Mouse (Mus musculus): ENCODE data around the gene Gm21836.
"Not testable (repeated sequence)": the region's sequence is repeated elsewhere in the genome, so short reads cannot be mapped to it uniquely, and the experiment has no call there.

Gm21836 gene

GRCm38 (mm10) chr9:124493693-124494092, at the start of gene Gm21836:
Gene Gm21836, minus strand, starts transcription at chr9:124493793.
- DNase-seq (ENCODE audit: low read depth), result not testable (repeated sequence)

GRCm38 (mm10) chr9:124480361-124480980, 13.1 kb downstream of the Gm21836 start:
- not testable (repeated sequence) for DNase-seq (ENCODE audit: low read depth)

- no peak for DNase-seq (ENCODE audit: low read depth)
Measured at GRCm38 (mm10) chr9:124478081-124478480, 15.5 kb downstream of the Gm21836 start.

GRCm38 (mm10) chr9:124476096-124476902, 17.3 kb downstream of the Gm21836 start, which contains the start of gene Ppp2r3d:
Gene Ppp2r3d, minus strand, starts transcription at chr9:124476898.
- DNase-seq (ENCODE audit: low read depth), result no peak

- DNase-seq (ENCODE audit: low read depth), result no peak
Measured at GRCm38 (mm10) chr9:124475689-124476088, 17.9 kb downstream of the Gm21836 start.

- DNase-seq (ENCODE audit: low read depth), result no peak
Measured at GRCm38 (mm10) chr9:124456572-124456971, 37.0 kb downstream of the Gm21836 start.
